Mouse (Mus musculus) hindbrain, embryonic 16.5 days (tissue): ENCODE results near the gene Camk2g. TPM values are rescaled to one million over a fixed set of nuclear protein-coding genes. Genes with fewer than 3 reads are reported as not detected.

Experiments used
- ATAC-seq: fragments of 200-750 bp; cut with Nextera tagmentation; 2 replicates; pipeline ENCODE4 v1.8.0; 2017; ENCODE audit warnings: moderate TSS enrichment, moderate library complexity
- H3K27ac ChIP-seq: fragments of 300-500 bp; sonication (generic); 2 replicates; pipeline ENCODE4 v1.5.1; 2014; ENCODE audit warnings: low read depth, mild to moderate bottlenecking, control low read depth, low read length, moderate library complexity
- H3K27me3 ChIP-seq: fragments of 300-500 bp; sonication (generic); replicated peaks from 2 replicates; pipeline ENCODE4 v1.6.1; 2014; ENCODE audit warnings: low read length; ENCODE audit not compliant: control insufficient read depth, insufficient read depth
- H3K36me3 ChIP-seq: fragments of 300-500 bp; sonication (generic); 2 replicates; pipeline ENCODE4 v1.6.1; 2014; ENCODE audit warnings: mild to moderate bottlenecking, low read length, moderate library complexity, mixed read lengths; ENCODE audit not compliant: control insufficient read depth, insufficient read depth
- H3K4me1 ChIP-seq: fragments of 300-500 bp; sonication (generic); 2 replicates; pipeline ENCODE4 v1.6.1; 2014; ENCODE audit warnings: low read depth, low read length; ENCODE audit not compliant: control insufficient read depth, insufficient read depth
- H3K4me2 ChIP-seq: fragments of 300-500 bp; sonication (generic); 2 replicates; pipeline ENCODE4 v1.6.1; 2014; ENCODE audit warnings: mild to moderate bottlenecking, low read length, control low read depth, moderate library complexity
- H3K4me3 ChIP-seq: fragments of 300-500 bp; sonication (generic); 2 replicates; pipeline ENCODE4 v1.5.1; 2014; ENCODE audit warnings: mild to moderate bottlenecking, low read length, control low read depth, moderate library complexity
- H3K9ac ChIP-seq: fragments of 300-500 bp; sonication (generic); 2 replicates; pipeline ENCODE4 v1.6.1; 2014; ENCODE audit warnings: low read depth, mild to moderate bottlenecking, control low read depth, low read length, moderate library complexity
- H3K9me3 ChIP-seq: fragments of 300-500 bp; sonication (generic); 2 replicates; pipeline ENCODE4 v1.6.1; 2014; ENCODE audit warnings: mild to moderate bottlenecking, low read length, moderate library complexity; ENCODE audit not compliant: control insufficient read depth
- WGBS: fragments of 180-500 bp; shearing (Covaris S2); extraction: QIAGEN DNeasy Blood & Tissue Kit; methylation state at CpG from one replicate; pipeline ENCODE4 v1.1.7; 2014; 5-methylcytosine and 5-hydroxymethylcytosine counted together
- polyA plus RNA-seq: library from polyadenylated mRNA; unstranded; fragments of >200 nt; fragmentation: Nextera tagmentation; extraction: Ambion mirVana; gene quantifications from 2 replicates; pipeline ENCODE4 v1.2.1, GENCODE M21; 2015

Gene Camk2g
- polyA plus RNA-seq, 1 experiment from 2014 or later = 241 TPM

GRCm38 (mm10) chr14:20743614-20744013, 50.3 kb downstream of the Camk2g start:
- H3K9ac ChIP-seq = no peak overlapping the region
- WGBS = 86% methylated on average over 3 of the region's 3 CpGs
- H3K36me3 ChIP-seq = peaks cover 23% of the 10 kb centered on the region
- no peak overlapping the region for H3K4me2 ChIP-seq
- H3K4me1 ChIP-seq = no peaks in the 10 kb centered on the region
- no peaks in the 10 kb centered on the region for H3K27me3 ChIP-seq
- no peaks in the 10 kb centered on the region for H3K9me3 ChIP-seq
- no peak overlapping the region for H3K27ac ChIP-seq
- ATAC-seq = no peak
- no peak overlapping the region for H3K4me3 ChIP-seq

GRCm38 (mm10) chr14:20741301-20741700, 52.6 kb downstream of the Camk2g start:
- Histone ChIP-seq H3K4me3 (no peak overlapping the region), H3K4me1 (no peaks in the 10 kb centered on the region), H3K4me2 (no peak overlapping the region), H3K27ac (no peak overlapping the region), H3K27me3 (no peaks in the 10 kb centered on the region), H3K9me3 (no peaks in the 10 kb centered on the region), H3K9ac (no peak overlapping the region; the same call in 1 of the 2 replicates), H3K36me3 (peaks cover 28% of the 10 kb centered on the region)
- no peak for ATAC-seq
- 91% methylated on average over 9 of the region's 9 CpGs for WGBS

GRCm38 (mm10) chr14:20738511-20738910, 55.4 kb downstream of the Camk2g start:
- no peak for ATAC-seq
- Histone ChIP-seq H3K9ac (no peak overlapping the region), H3K9me3 (no peaks in the 10 kb centered on the region), H3K27ac (no peak overlapping the region), H3K4me3 (no peak overlapping the region), H3K4me2 (no peak overlapping the region), H3K4me1 (peaks cover 6% of the 10 kb centered on the region), H3K27me3 (no peaks in the 10 kb centered on the region), H3K36me3 (peaks cover 21% of the 10 kb centered on the region)
- 92% methylated on average over 8 of the region's 8 CpGs for WGBS

GRCm38 (mm10) chr14:20737306-20737705, 56.6 kb downstream of the Camk2g start:
- Histone ChIP-seq H3K27ac (no peak overlapping the region), H3K4me1 (peaks cover 12% of the 10 kb centered on the region), H3K27me3 (no peaks in the 10 kb centered on the region), H3K4me3 (no peak overlapping the region), H3K9ac (no peak overlapping the region), H3K9me3 (no peaks in the 10 kb centered on the region), H3K4me2 (no peak overlapping the region), H3K36me3 (peaks cover 18% of the 10 kb centered on the region)
- no peak for ATAC-seq
- 45% methylated on average over 14 of the region's 14 CpGs for WGBS

GRCm38 (mm10) chr14:20735892-20736390, 57.9 kb downstream of the Camk2g start:
- H3K4me3 ChIP-seq = no peak overlapping the region
- peaks cover 12% of the 10 kb centered on the region for H3K4me1 ChIP-seq
- WGBS = 85% methylated on average over 13 of the region's 13 CpGs
- peaks cover 12% of the 10 kb centered on the region for H3K36me3 ChIP-seq
- no peaks in the 10 kb centered on the region for H3K9me3 ChIP-seq
- H3K27me3 ChIP-seq = no peaks in the 10 kb centered on the region
- no peak overlapping the region for H3K27ac ChIP-seq
- no peak for ATAC-seq
- H3K9ac ChIP-seq = no peak overlapping the region
- H3K4me2 ChIP-seq = no peak overlapping the region

- Histone ChIP-seq H3K4me1 (peaks cover 12% of the 10 kb centered on the region), H3K4me2 (no peak overlapping the region; the same call in 1 of the 2 replicates), H3K4me3 (no peak overlapping the region), H3K9ac (no peak overlapping the region), H3K27ac (no peak overlapping the region; the same call in 1 of the 2 replicates), H3K27me3 (no peaks in the 10 kb centered on the region), H3K36me3 (peaks cover 12% of the 10 kb centered on the region), H3K9me3 (no peaks in the 10 kb centered on the region)
- WGBS = 68% methylated on average over 2 of the region's 2 CpGs
- no peak for ATAC-seq
Measured at GRCm38 (mm10) chr14:20735052-20735451, 58.8 kb downstream of the Camk2g start.

GRCm38 (mm10) chr14:20733952-20734774, 59.7 kb downstream of the Camk2g start, which contains the start of gene Ndst2:
TSS of gene Ndst2 (minus strand) at chr14:20734562.
- H3K36me3 ChIP-seq = peaks cover 18% of the 10 kb centered on the region
- peak within 1 kb of the TSS; percentile 78 for H3K4me3 ChIP-seq
- peak within 1 kb of the TSS; percentile 93 for H3K4me2 ChIP-seq
- under 1% methylated on average over 47 of the region's 81 CpGs for WGBS
- no peaks in the 10 kb centered on the region for H3K9me3 ChIP-seq
- no peaks in the 10 kb centered on the region for H3K27me3 ChIP-seq
- H3K4me1 ChIP-seq = peaks cover 12% of the 10 kb centered on the region
- ATAC-seq = peak; percentile 99
- peak within 1 kb of the TSS; percentile 90 for H3K27ac ChIP-seq
- H3K9ac ChIP-seq = peak within 1 kb of the TSS; percentile 88

GRCm38 (mm10) chr14:20733041-20733951, 60.6 kb downstream of the Camk2g start:
- peaks cover 22% of the 10 kb centered on the region for H3K36me3 ChIP-seq
- peak overlapping the region; percentile 93 for H3K4me2 ChIP-seq
- no peaks in the 10 kb centered on the region for H3K9me3 ChIP-seq
- peak overlapping the region; percentile 90; the same call in 1 of the 2 replicates for H3K27ac ChIP-seq
- no peaks in the 10 kb centered on the region for H3K27me3 ChIP-seq
- ATAC-seq = no peak; the same call in 1 of the 2 replicates
- 51% methylated on average over 12 of the region's 12 CpGs for WGBS
- peaks cover 12% of the 10 kb centered on the region for H3K4me1 ChIP-seq
- H3K9ac ChIP-seq = peak overlapping the region; percentile 88
- H3K4me3 ChIP-seq = peak overlapping the region; percentile 78
